Mouse (Mus musculus): ENCODE results near the gene Rapgef2.

DNA sequence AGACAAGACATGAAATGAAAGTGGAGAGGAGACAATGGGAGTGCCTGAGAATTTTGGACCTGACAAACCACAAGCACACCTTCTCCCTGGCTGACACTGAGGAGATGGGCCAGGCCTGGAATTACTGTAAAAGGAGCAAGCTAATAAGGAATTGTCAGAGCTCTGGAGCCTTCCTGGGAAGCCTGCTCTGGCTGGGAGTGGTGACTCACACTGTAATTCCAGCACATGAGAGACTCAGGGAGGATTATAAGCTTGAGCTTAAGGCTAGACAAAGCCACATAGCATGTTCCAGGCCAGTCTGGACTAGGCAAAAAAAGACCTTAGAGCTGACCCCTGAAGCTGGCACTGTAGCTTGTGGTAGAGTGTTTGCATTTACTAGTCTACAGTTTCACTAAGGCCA, 25.6 kb upstream of the Rapgef2 start:
- TF ChIP-seq EP300 (optimal IDR thresholded peaks at IDR 0.05) (no peak), CTCF (IDR thresholded peaks at IDR 0.05; ENCODE audit: low read depth) (no peak)

All from stomach, postnatal 0 days (tissue).